Mouse (Mus musculus) embryonic facial prominence, embryonic 14.5 days (tissue): Measurements from ENCODE around the gene Stx5a. TPM values are rescaled to one million over a fixed set of nuclear protein-coding genes. Genes with fewer than 3 reads are reported as not detected.

ENCODE experiments used
- ATAC-seq: fragments of 200-750 bp; cut with Nextera tagmentation; 2 replicates; pipeline ENCODE4 v1.8.0; 2017; ENCODE audit warnings: low read depth, moderate number of reproducible peaks, moderate TSS enrichment
- DNase-seq: peaks from one replicate; pipeline ENCODE4 v3.0.0-alpha.2; 2015; ENCODE audit warnings: low spot score
- H3K27ac ChIP-seq: fragments of 300-500 bp; sonication (generic); replicated peaks from 2 replicates; pipeline ENCODE4 v1.5.1; 2014; ENCODE audit warnings: low read depth, mild to moderate bottlenecking, low read length, moderate library complexity
- H3K27me3 ChIP-seq: fragments of 300-500 bp; sonication (generic); replicated peaks from 2 replicates; pipeline ENCODE4 v1.6.1; 2014; ENCODE audit warnings: low read length; ENCODE audit not compliant: control insufficient read depth, insufficient read depth
- H3K36me3 ChIP-seq: fragments of 300-500 bp; sonication (generic); 2 replicates; pipeline ENCODE4 v1.6.1; 2014; ENCODE audit warnings: low read length, mixed read lengths; ENCODE audit not compliant: control insufficient read depth, insufficient read depth
- H3K4me1 ChIP-seq: fragments of 300-500 bp; sonication (generic); 2 replicates; pipeline ENCODE4 v1.6.1; 2014; ENCODE audit warnings: antibody characterized with exemption, low read length; ENCODE audit not compliant: control insufficient read depth, insufficient read depth
- H3K4me2 ChIP-seq: fragments of 300-500 bp; sonication (generic); 2 replicates; pipeline ENCODE4 v1.6.1; 2014; ENCODE audit warnings: low read depth, mild to moderate bottlenecking, low read length, moderate library complexity, mixed read lengths
- H3K4me3 ChIP-seq: fragments of 300-500 bp; sonication (generic); 2 replicates; pipeline ENCODE4 v1.5.1; 2014; ENCODE audit warnings: low read depth, mild to moderate bottlenecking, low read length
- H3K9ac ChIP-seq: fragments of 300-500 bp; sonication (generic); 2 replicates; pipeline ENCODE4 v1.6.1; 2014; ENCODE audit warnings: low read depth, mild to moderate bottlenecking, low read length, moderate library complexity, mixed read lengths
- H3K9me3 ChIP-seq: fragments of 300-500 bp; sonication (generic); 2 replicates; pipeline ENCODE4 v1.6.1; 2016; ENCODE audit warnings: low read length; ENCODE audit not compliant: control insufficient read depth
- WGBS: fragments of 180-500 bp; shearing (Covaris S2); extraction: QIAGEN DNeasy Blood & Tissue Kit; methylation state at CpG from one replicate; pipeline ENCODE4 v1.1.7; 2014; 5-methylcytosine and 5-hydroxymethylcytosine counted together
- polyA plus RNA-seq: library from polyadenylated mRNA; unstranded; fragments of >200 nt; fragmentation: Nextera tagmentation; extraction: Ambion mirVana; gene quantifications from 2 replicates; pipeline ENCODE4 v1.2.1, GENCODE M21; 2014

The Stx5a gene
- polyA plus RNA-seq, 1 experiment from 2014 or later: 142 TPM

GRCm38 (mm10) chr19:8706132-8706667 lies 35.0 kb upstream of the Stx5a start:
- Histone ChIP-seq H3K4me3 (no peak overlapping the region), H3K4me2 (no peak overlapping the region), H3K36me3 (peaks cover 49% of the 10 kb centered on the region), H3K27me3 (no peaks in the 10 kb centered on the region), H3K27ac (no peak overlapping the region), H3K9me3 (no peaks in the 10 kb centered on the region), H3K4me1 (peaks cover 7% of the 10 kb centered on the region; the same call in 1 of the 2 replicates), H3K9ac (no peak overlapping the region)
- DNase-seq: no peak
- 76% methylated on average over 7 of the region's 7 CpGs for WGBS
- no peak for ATAC-seq

GRCm38 (mm10) chr19:8706930-8707329 lies 34.3 kb upstream of the Stx5a start:
- H3K4me3 ChIP-seq: no peak overlapping the region
- H3K4me2 ChIP-seq: no peak overlapping the region
- no peaks in the 10 kb centered on the region for H3K9me3 ChIP-seq
- H3K9ac ChIP-seq: no peak overlapping the region
- H3K36me3 ChIP-seq: peaks cover 56% of the 10 kb centered on the region
- H3K27me3 ChIP-seq: no peaks in the 10 kb centered on the region
- DNase-seq: no peak
- no peak overlapping the region for H3K27ac ChIP-seq
- 94% methylated on average over 7 of the region's 7 CpGs for WGBS
- H3K4me1 ChIP-seq: peaks cover 13% of the 10 kb centered on the region
- no peak for ATAC-seq

- Histone ChIP-seq H3K4me2 (no peak overlapping the region), H3K4me3 (no peak overlapping the region), H3K9me3 (no peaks in the 10 kb centered on the region), H3K4me1 (peaks cover 15% of the 10 kb centered on the region), H3K9ac (no peak overlapping the region), H3K27me3 (no peaks in the 10 kb centered on the region), H3K27ac (no peak overlapping the region), H3K36me3 (peaks cover 61% of the 10 kb centered on the region)
- 92% methylated on average over 8 of the region's 8 CpGs for WGBS
- DNase-seq (no peak), ATAC-seq (no peak)
These were observed 32.3 kb upstream of the Stx5a start for GRCm38 (mm10) chr19:8708954-8709353.

- Histone ChIP-seq H3K4me2 (0 out of 2 replicates have a peak overlapping the region, but pooled peaks have one; percentile 73), H3K36me3 (peaks cover 61% of the 10 kb centered on the region), H3K27ac (peak overlapping the region; percentile 45), H3K4me3 (no peak overlapping the region), H3K9ac (no peak overlapping the region), H3K27me3 (no peaks in the 10 kb centered on the region), H3K4me1 (peaks cover 19% of the 10 kb centered on the region), H3K9me3 (no peaks in the 10 kb centered on the region)
- WGBS: 78% methylated on average over 2 of the region's 2 CpGs
- ATAC-seq (peak; percentile 28), DNase-seq (peak; percentile 93)
These were observed 31.2 kb upstream of the Stx5a start for GRCm38 (mm10) chr19:8710057-8710456.

- 61% methylated on average over 4 of the region's 4 CpGs for WGBS
- Histone ChIP-seq H3K27ac (peak overlapping the region; percentile 94), H3K4me2 (peak overlapping the region; percentile 73), H3K9ac (peak overlapping the region; percentile 93), H3K4me3 (peak overlapping the region; percentile 89), H3K9me3 (no peaks in the 10 kb centered on the region), H3K4me1 (peaks cover 19% of the 10 kb centered on the region), H3K36me3 (peaks cover 58% of the 10 kb centered on the region), H3K27me3 (no peaks in the 10 kb centered on the region)
- DNase-seq (peak; percentile 62), ATAC-seq (no peak)
These were observed 29.7 kb upstream of the Stx5a start for GRCm38 (mm10) chr19:8711506-8711905.

GRCm38 (mm10) chr19:8711949-8712869 lies 29.0 kb upstream of the Stx5a start:
- H3K27me3 ChIP-seq: no peaks in the 10 kb centered on the region
- H3K9me3 ChIP-seq: no peaks in the 10 kb centered on the region
- WGBS: 48% methylated on average over 10 of the region's 10 CpGs
- H3K27ac ChIP-seq: peak overlapping the region; percentile 94
- DNase-seq (peak; percentile 31), ATAC-seq (no peak)
- peak overlapping the region; percentile 73 for H3K4me2 ChIP-seq
- peaks cover 51% of the 10 kb centered on the region for H3K36me3 ChIP-seq
- H3K4me3 ChIP-seq: peak overlapping the region; percentile 89
- H3K4me1 ChIP-seq: peaks cover 19% of the 10 kb centered on the region
- H3K9ac ChIP-seq: peak overlapping the region; percentile 93

- Histone ChIP-seq H3K9me3 (no peaks in the 10 kb centered on the region), H3K27me3 (no peaks in the 10 kb centered on the region), H3K4me1 (peaks cover 19% of the 10 kb centered on the region), H3K9ac (peak overlapping the region; percentile 93), H3K4me3 (peak overlapping the region; percentile 89), H3K36me3 (peaks cover 44% of the 10 kb centered on the region), H3K4me2 (peak overlapping the region; percentile 73), H3K27ac (peak overlapping the region; percentile 94)
- DNase-seq (peak; percentile 91), ATAC-seq (peak; percentile 58)
- 0% methylated on average over 13 of the region's 13 CpGs for WGBS
These were observed 28.3 kb upstream of the Stx5a start for GRCm38 (mm10) chr19:8712870-8713305.

- H3K4me2 ChIP-seq: peak overlapping the region; percentile 73
- peak overlapping the region; percentile 94 for H3K27ac ChIP-seq
- no peaks in the 10 kb centered on the region for H3K9me3 ChIP-seq
- H3K9ac ChIP-seq: peak overlapping the region; percentile 93
- peak overlapping the region; percentile 89 for H3K4me3 ChIP-seq
- WGBS: under 1% methylated on average over 30 of the region's 51 CpGs
- ATAC-seq (peak; percentile 91), DNase-seq (peak; percentile 93)
- peaks cover 39% of the 10 kb centered on the region for H3K36me3 ChIP-seq
- H3K27me3 ChIP-seq: no peaks in the 10 kb centered on the region
- H3K4me1 ChIP-seq: peaks cover 19% of the 10 kb centered on the region
These were observed 27.8 kb upstream of the Stx5a start for GRCm38 (mm10) chr19:8713306-8713996.
